Mouse (Mus musculus) liver, adult 2 months (tissue): ENCODE measurements at regions not wholly inside any gene's neighbourhood (a gene's known extent, or its start where the extent isn't known, plus 50 kb on each side); places are given as distances from the start of the nearest gene placed in this dataset.

Source experiments
- CTCF ChIP-seq: fragments of 200-500 bp; IDR thresholded peaks from 2 replicates; pipeline ENCODE4 v1.5.1; 2011; ENCODE audit warnings: low read depth, low read length, control low read depth
- POLR2A ChIP-seq: fragments of 200-500 bp; IDR thresholded peaks from 2 replicates; pipeline ENCODE4 v1.6.1; 2011; ENCODE audit warnings: low read length, control low read depth; ENCODE audit not compliant: insufficient read depth; ENCODE audit errors: extremely low read depth

DNA sequence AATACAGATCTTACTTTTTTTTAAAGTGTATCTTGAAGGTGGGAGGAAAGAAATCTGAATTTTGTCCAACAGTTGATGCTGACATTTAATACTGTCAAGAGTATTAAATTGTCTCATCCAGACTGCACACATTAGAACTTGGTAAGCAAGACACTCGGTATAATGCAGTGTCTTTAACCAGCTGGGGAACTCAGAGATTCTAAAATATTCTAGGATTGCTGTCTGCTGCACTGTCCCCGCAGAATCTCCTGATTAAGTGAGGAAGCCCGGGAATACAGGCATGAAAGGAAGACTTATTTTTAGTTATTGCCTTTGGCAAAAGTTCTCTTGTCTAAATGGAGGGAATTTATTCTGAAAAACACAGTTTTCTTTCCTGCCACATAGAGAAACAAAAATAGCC is 212.9 kb upstream of the Atp2b1 start:
- TF ChIP-seq CTCF (no peak), POLR2A (no peak)
